Mouse (Mus musculus) stomach, postnatal 0 days (tissue): ENCODE measurements at regions not wholly inside any gene's neighbourhood (a gene's known extent, or its start where the extent isn't known, plus 50 kb on each side); places are given as distances from the start of the nearest gene placed in this dataset.

ENCODE experiments used
- ATAC-seq: fragments of 200-750 bp; cut with Nextera tagmentation; 2 replicates; pipeline ENCODE4 v1.8.0; 2017; ENCODE audit not compliant: low FRiP score, low TSS enrichment
- DNase-seq: peaks from one replicate; pipeline ENCODE4 v3.0.0-alpha.2; 2016; ENCODE audit warnings: low spot score
- H3K27ac ChIP-seq: fragments of 300-500 bp; sonication (generic); replicated peaks from 2 replicates; pipeline ENCODE4 v1.5.1; 2014; ENCODE audit warnings: mild to moderate bottlenecking, control low read depth
- H3K27me3 ChIP-seq: fragments of 300-500 bp; sonication (generic); 2 replicates; pipeline ENCODE4 v1.6.1; 2014; ENCODE audit warnings: low read length; ENCODE audit not compliant: control insufficient read depth, insufficient read depth
- H3K36me3 ChIP-seq: fragments of 300-500 bp; sonication (generic); 2 replicates; pipeline ENCODE4 v1.6.1; 2014; ENCODE audit warnings: low read length, mixed read lengths; ENCODE audit not compliant: control insufficient read depth, insufficient read depth
- H3K4me1 ChIP-seq: fragments of 300-500 bp; sonication (generic); replicated peaks from 2 replicates; pipeline ENCODE4 v1.6.1; 2014; ENCODE audit warnings: antibody characterized with exemption; ENCODE audit not compliant: control insufficient read depth, insufficient read depth
- H3K4me2 ChIP-seq: fragments of 300-500 bp; sonication (generic); replicated peaks from 2 replicates; pipeline ENCODE4 v1.6.1; 2014; ENCODE audit warnings: low read depth, mild to moderate bottlenecking, control low read depth, moderate library complexity
- H3K4me3 ChIP-seq: fragments of 300-500 bp; sonication (generic); 2 replicates; pipeline ENCODE4 v1.5.1; 2014; ENCODE audit warnings: low read depth, low read length, control low read depth
- H3K9ac ChIP-seq: fragments of 300-500 bp; sonication (generic); 2 replicates; pipeline ENCODE4 v1.6.1; 2014; ENCODE audit warnings: mild to moderate bottlenecking, low read length, control low read depth, mixed read lengths
- H3K9me3 ChIP-seq: fragments of 300-500 bp; sonication (generic); 2 replicates; pipeline ENCODE4 v1.6.1; 2016; ENCODE audit warnings: low read length; ENCODE audit not compliant: control insufficient read depth
- CTCF ChIP-seq: IDR thresholded peaks from 2 replicates; pipeline ENCODE4 v1.5.1; 2016; ENCODE audit warnings: antibody characterized with exemption, low read depth, mild to moderate bottlenecking, moderate library complexity
- EP300 ChIP-seq: optimal IDR thresholded peaks from 2 replicates; pipeline ENCODE3; 2016; ENCODE audit warnings: antibody characterized with exemption
- WGBS: fragments of 180-500 bp; shearing (Covaris S2); extraction: QIAGEN DNeasy Blood & Tissue Kit; methylation state at CpG from one replicate; pipeline ENCODE4 v1.1.7; 2014; 5-methylcytosine and 5-hydroxymethylcytosine counted together

DNA sequence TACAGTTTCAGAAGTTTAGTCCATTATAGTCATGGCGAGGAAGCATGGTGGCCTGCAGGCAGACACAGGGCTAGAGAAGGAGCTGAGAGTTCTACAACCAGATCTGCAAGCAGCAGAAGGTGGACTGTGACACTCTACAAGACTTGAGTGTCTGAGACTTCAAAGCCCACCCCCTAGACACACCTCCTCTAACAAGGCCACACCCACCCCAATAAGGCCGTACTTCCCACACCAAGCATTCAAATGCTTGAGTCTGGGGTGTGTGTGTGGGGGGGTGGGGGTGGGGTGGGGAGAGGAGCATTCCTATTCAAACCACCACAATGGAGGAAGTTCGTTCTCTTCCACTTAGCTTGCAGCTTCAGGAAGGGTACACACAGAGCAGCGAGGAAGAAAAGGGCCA, 55.8 kb upstream of the 1700024P04Rik start:
- H3K27ac ChIP-seq = no peak overlapping the region
- no peaks in the 10 kb centered on the region for H3K27me3 ChIP-seq
- H3K36me3 ChIP-seq = no peaks in the 10 kb centered on the region
- no peak overlapping the region for H3K4me3 ChIP-seq
- H3K9me3 ChIP-seq = no peaks in the 10 kb centered on the region
- 78% methylated on average over 4 of the region's 4 CpGs for WGBS
- TF ChIP-seq EP300 (no peak), CTCF (no peak)
- H3K9ac ChIP-seq = no peak overlapping the region
- ATAC-seq = no peak
- no peak for DNase-seq
- no peaks in the 10 kb centered on the region for H3K4me1 ChIP-seq
- H3K4me2 ChIP-seq = no peak overlapping the region

DNA sequence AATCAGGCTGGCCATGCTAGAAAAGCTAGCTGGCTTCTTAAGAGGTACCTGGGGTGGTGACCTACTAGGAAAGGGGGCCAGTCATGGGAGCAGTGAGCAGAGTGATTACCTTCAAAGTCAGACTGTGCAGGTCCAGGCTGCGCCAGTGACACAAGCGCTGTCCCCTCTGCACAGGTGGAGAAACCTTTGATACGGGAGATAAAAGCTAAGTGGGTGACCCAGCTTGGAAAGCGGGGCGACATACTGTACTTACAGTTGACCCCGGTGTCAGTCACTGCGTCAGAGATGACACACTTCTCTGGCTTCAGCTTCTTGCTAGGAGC, 54.7 kb upstream of the 1700024P04Rik start:
- Histone ChIP-seq H3K4me3 (no peak overlapping the region), H3K9ac (no peak overlapping the region), H3K4me2 (no peak overlapping the region), H3K36me3 (no peaks in the 10 kb centered on the region), H3K4me1 (no peaks in the 10 kb centered on the region), H3K9me3 (no peaks in the 10 kb centered on the region), H3K27ac (no peak overlapping the region), H3K27me3 (no peaks in the 10 kb centered on the region)
- ATAC-seq = no peak
- 74% methylated on average over 7 of the region's 7 CpGs for WGBS
- TF ChIP-seq EP300 = no peak
- TF ChIP-seq CTCF = no peak
- no peak for DNase-seq

DNA sequence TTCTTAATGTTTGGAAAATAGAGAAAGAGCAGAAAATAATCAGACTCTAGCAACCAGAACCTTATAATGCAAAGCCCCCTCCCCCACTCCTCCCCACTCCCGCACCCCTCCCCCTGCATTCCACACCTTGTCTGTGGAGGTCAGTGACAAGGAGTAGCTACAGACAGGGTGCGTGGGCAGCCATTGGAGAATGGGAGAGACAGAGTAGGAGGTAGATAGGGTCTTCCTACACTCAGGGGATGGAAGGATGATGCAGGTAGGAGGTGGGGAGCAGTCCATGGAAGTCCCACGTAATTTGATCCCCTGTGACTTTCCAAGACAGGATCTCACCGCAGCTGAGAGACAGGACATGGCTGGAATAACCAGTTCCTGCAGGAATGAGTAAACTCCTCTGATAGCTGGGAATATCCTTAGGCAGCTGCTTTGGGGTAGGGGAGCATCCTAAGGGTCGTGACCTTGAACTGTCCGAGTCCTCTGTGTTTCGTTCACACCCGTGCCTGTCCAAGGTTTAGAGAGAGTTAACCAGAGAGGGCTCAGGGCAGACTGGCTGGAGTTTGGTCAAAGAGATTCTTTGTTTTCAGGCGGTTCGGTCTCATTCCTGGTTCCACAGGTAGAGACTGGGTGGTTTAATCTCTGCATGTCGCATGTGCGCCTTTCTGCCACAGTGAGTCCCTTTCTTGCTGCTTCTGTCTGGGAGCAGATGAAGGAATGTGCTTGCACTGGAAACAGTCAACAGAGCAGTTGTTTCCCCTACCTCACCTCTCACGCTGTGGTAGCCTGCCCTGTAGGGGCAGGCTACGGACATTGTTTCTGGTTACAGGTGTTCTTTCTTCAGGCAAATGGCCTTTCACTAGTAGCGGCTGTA, 54.1 kb upstream of the 1700024P04Rik start:
- H3K9ac ChIP-seq = no peak overlapping the region
- 34% methylated on average over 15 of the region's 15 CpGs for WGBS
- peak; percentile 24 for DNase-seq
- H3K4me3 ChIP-seq = no peak overlapping the region
- H3K4me1 ChIP-seq = no peaks in the 10 kb centered on the region
- H3K36me3 ChIP-seq = no peaks in the 10 kb centered on the region
- H3K27me3 ChIP-seq = no peaks in the 10 kb centered on the region
- peak; percentile 14; the same call in 1 of the 2 replicates for TF ChIP-seq CTCF
- TF ChIP-seq EP300 = no peak
- no peak overlapping the region for H3K27ac ChIP-seq
- no peaks in the 10 kb centered on the region for H3K9me3 ChIP-seq
- H3K4me2 ChIP-seq = no peak overlapping the region
- ATAC-seq = peak; percentile 26; the same call in 1 of the 2 replicates

DNA sequence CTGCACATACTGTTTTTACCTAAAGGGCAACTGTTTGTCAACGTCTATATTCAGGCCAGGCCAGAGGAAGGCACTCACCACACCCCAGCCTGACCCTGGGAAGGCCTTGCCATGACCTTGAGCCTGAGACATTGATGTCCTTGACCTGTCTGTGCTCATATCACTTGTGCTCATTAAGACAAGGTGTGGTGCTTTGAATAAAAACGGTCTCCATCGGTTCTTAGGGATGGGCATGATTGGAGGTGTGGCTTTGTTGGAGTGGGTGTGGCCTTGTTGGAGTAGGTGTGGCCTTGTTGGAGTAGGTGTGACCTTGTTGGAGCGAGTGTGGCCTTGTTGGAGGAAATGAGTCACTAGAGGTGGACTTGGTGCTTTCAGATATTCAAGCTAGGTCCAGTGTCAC, 52.8 kb upstream of the 1700024P04Rik start:
- H3K4me3 ChIP-seq = no peak overlapping the region

More for the DNA sequence above, 52.8 kb upstream of the 1700024P04Rik start:
- Histone ChIP-seq H3K4me1 (no peaks in the 10 kb centered on the region), H3K9me3 (no peaks in the 10 kb centered on the region), H3K27ac (no peak overlapping the region), H3K27me3 (no peaks in the 10 kb centered on the region), H3K36me3 (no peaks in the 10 kb centered on the region), H3K9ac (no peak overlapping the region), H3K4me2 (no peak overlapping the region)
- ATAC-seq (no peak), DNase-seq (no peak)
- TF ChIP-seq EP300 = no peak
- TF ChIP-seq CTCF = no peak
- WGBS = 81% methylated on average over 4 of the region's 4 CpGs
